Mouse (Mus musculus): ENCODE data around the gene Vasp. TPM values are rescaled to one million over a fixed set of nuclear protein-coding genes. Genes with fewer than 3 reads are reported as not detected.

The Vasp gene
- total and polyA plus RNA-seq, 3 experiments, result 146 to 560 (median 239) TPM

DNA sequence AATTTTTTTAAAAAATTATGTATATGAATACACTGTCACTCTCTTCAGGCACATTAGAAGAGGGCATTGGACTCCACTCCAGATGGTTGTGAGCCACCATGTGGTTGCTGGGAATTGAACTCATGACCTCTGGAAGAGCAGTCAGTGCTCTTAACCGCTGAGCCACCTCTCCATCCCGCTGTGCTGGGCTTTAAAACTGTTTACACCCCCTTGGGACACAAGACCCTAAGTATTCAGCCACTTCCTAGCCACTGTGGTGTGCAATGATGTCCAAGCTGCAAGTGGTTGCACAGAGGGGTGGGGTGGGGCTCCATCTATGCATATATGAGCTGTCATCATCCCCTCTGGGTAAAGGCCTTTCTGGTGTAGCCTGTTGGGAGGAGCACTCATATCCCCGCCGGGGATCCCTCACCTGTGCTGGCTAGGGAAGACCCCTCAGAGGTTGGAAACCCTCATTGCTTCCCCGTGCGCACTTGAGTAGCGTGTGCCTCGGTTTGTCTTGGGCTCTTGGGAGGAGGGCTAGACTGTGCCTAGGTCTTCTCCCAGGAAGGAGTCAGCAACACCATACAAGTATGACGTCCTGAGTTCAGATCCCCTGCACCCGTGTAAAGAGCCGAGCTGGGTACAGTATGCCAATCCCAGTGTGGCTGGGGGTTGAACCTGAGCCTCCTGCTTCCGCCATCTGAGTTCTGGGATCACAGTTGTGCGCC lies 63.3 kb downstream of the Vasp start:
- Histone ChIP-seq H3K9me3 (replicated peaks) (peaks cover 6% of the 10 kb centered on the region), H3K4me1 (ENCODE audit: insufficient read depth, low read depth, low read length) (no peaks in the 10 kb centered on the region; the same call in none of the 2 replicates), H3K36me3 (replicated peaks) (peaks cover 24% of the 10 kb centered on the region), H3K4me3 (ENCODE audit: low read depth, low read length) (no peak overlapping the region), H3K27me3 (ENCODE audit: insufficient read depth, low read length) (peaks cover 14% of the 10 kb centered on the region)
- ATAC-seq (ENCODE audit: extremely low read depth, insufficient number of reproducible peaks, low FRiP score, poor library complexity, severe bottlenecking) (no peak), DNase-seq (ENCODE audit: low spot score) (no peak)
- TF ChIP-seq CTCF (IDR thresholded peaks at IDR 0.05; ENCODE audit: low read depth, low read length), result no peak
- TF ChIP-seq GATA2 (IDR thresholded peaks at IDR 0.05; ENCODE audit: borderline replicate concordance, low read depth, low read length), result no peak
- no peak for TF ChIP-seq TAL1 (conservative IDR thresholded peaks at IDR 0.05; ENCODE audit: low read depth, low read length)
- TF ChIP-seq GATA1 (IDR thresholded peaks at IDR 0.05; ENCODE audit: borderline replicate concordance, low read length), result no peak
- TF ChIP-seq POLR2AphosphoS5 (IDR thresholded peaks at IDR 0.05; ENCODE audit: insufficient replicate concordance, low read depth, low read length), result no peak

Other genes starting within 250 kb of the Vasp start
Only the 20 nearest of the 28 such genes appear.
- 17.1 and 27.5 TPM in 2 replicates for gene Dmpk, start 188.0 kb downstream of the Vasp start, total RNA-seq (2014; fragmentation: Nextera tagmentation)
- gene Dmpk, start 188.0 kb downstream of the Vasp start, total RNA-seq (2017), result 7.3 and 8.0 TPM in 2 replicates
- gene Dmpk, start 188.0 kb downstream of the Vasp start, polyA plus RNA-seq (2012), result 78.7 and 82.1 TPM in 2 replicates
- gene Six5, start 177.2 kb downstream of the Vasp start, total RNA-seq (2014; fragmentation: Nextera tagmentation), result 1.8 and 3.8 TPM in 2 replicates
- 2.6 and 3.6 TPM in 2 replicates for gene Six5, start 177.2 kb downstream of the Vasp start, total RNA-seq (2017)
- gene Six5, start 177.2 kb downstream of the Vasp start, polyA plus RNA-seq (2012), result 9.2 and 9.9 TPM in 2 replicates
- 0.39 TPM in 1 of 2 replicates, not detected in the other for gene Gm4969, start 153.4 kb downstream of the Vasp start, total RNA-seq (2014; fragmentation: Nextera tagmentation)
- gene Gm4969, start 153.4 kb downstream of the Vasp start, total RNA-seq (2017), result 0.05 TPM in 1 of 2 replicates, not detected in the other
- 0.01 TPM in 1 of 2 replicates, not detected in the other for gene Gm4969, start 153.4 kb downstream of the Vasp start, polyA plus RNA-seq (2012)
- 3.3 and 6.7 TPM in 2 replicates for gene Fbxo46, start 152.0 kb downstream of the Vasp start, total RNA-seq (2014; fragmentation: Nextera tagmentation)
- 6.2 and 7.2 TPM in 2 replicates for gene Fbxo46, start 152.0 kb downstream of the Vasp start, total RNA-seq (2017)
- 27.3 and 27.8 TPM in 2 replicates for gene Fbxo46, start 152.0 kb downstream of the Vasp start, polyA plus RNA-seq (2012)
- 5.1 and 5.9 TPM in 2 replicates for gene Qpctl, start 122.5 kb downstream of the Vasp start, total RNA-seq (2014; fragmentation: Nextera tagmentation)
- 2.6 and 3.0 TPM in 2 replicates for gene Qpctl, start 122.5 kb downstream of the Vasp start, total RNA-seq (2017)
- gene Qpctl, start 122.5 kb downstream of the Vasp start, polyA plus RNA-seq (2012), result 6.2 and 6.7 TPM in 2 replicates
- 19.5 and 25.5 TPM in 2 replicates for gene Snrpd2, start 122.1 kb downstream of the Vasp start, total RNA-seq (2014; fragmentation: Nextera tagmentation)
- 75.1 and 92.3 TPM in 2 replicates for gene Snrpd2, start 122.1 kb downstream of the Vasp start, total RNA-seq (2017)
- 73.1 and 75.0 TPM in 2 replicates for gene Snrpd2, start 122.1 kb downstream of the Vasp start, polyA plus RNA-seq (2012)
- gene Gipr, start 105.7 kb downstream of the Vasp start, total RNA-seq (2014; fragmentation: Nextera tagmentation), result 7.0 and 10.7 TPM in 2 replicates
- 6.5 and 6.8 TPM in 2 replicates for gene Gipr, start 105.7 kb downstream of the Vasp start, total RNA-seq (2017)
- 7.1 and 7.7 TPM in 2 replicates for gene Gipr, start 105.7 kb downstream of the Vasp start, polyA plus RNA-seq (2012)
- gene Eml2, start 95.4 kb downstream of the Vasp start, total RNA-seq (2014; fragmentation: Nextera tagmentation), result 13.6 and 19.0 TPM in 2 replicates
- 14.3 and 15.1 TPM in 2 replicates for gene Eml2, start 95.4 kb downstream of the Vasp start, total RNA-seq (2017)
- gene Eml2, start 95.4 kb downstream of the Vasp start, polyA plus RNA-seq (2012), result 25.4 and 27.2 TPM in 2 replicates
- 0.30 TPM in 1 of 2 replicates, not detected in the other for gene Gpr4, start 59.3 kb downstream of the Vasp start, total RNA-seq (2014; fragmentation: Nextera tagmentation)
- gene Gpr4, start 59.3 kb downstream of the Vasp start, total RNA-seq (2017), result 0.11 and 0.12 TPM in 2 replicates
- gene Gpr4, start 59.3 kb downstream of the Vasp start, polyA plus RNA-seq (2012), result 0.06 and 0.16 TPM in 2 replicates
- 13.8 and 14.2 TPM in 2 replicates for gene Opa3, start 43.5 kb downstream of the Vasp start, total RNA-seq (2014; fragmentation: Nextera tagmentation)
- gene Opa3, start 43.5 kb downstream of the Vasp start, total RNA-seq (2017), result 14.8 and 15.2 TPM in 2 replicates
- 7.7 and 8.4 TPM in 2 replicates for gene Opa3, start 43.5 kb downstream of the Vasp start, polyA plus RNA-seq (2012)
- gene Ppm1n, start 8.2 kb upstream of the Vasp start, total RNA-seq (2014; fragmentation: Nextera tagmentation), result not detected in 2 replicates
- gene Ppm1n, start 8.2 kb upstream of the Vasp start, total RNA-seq (2017), result not detected in 2 replicates
- not detected in 2 replicates for gene Ppm1n, start 8.2 kb upstream of the Vasp start, polyA plus RNA-seq (2012)
- gene Rtn2, start 10.8 kb upstream of the Vasp start, total RNA-seq (2014; fragmentation: Nextera tagmentation), result 0.73 and 0.98 TPM in 2 replicates
- gene Rtn2, start 10.8 kb upstream of the Vasp start, total RNA-seq (2017), result 0.06 and 0.11 TPM in 2 replicates
- 0.94 and 0.96 TPM in 2 replicates for gene Rtn2, start 10.8 kb upstream of the Vasp start, polyA plus RNA-seq (2012)
- gene Fosb, start 38.2 kb upstream of the Vasp start, total RNA-seq (2014; fragmentation: Nextera tagmentation), result 0.19 TPM in 1 of 2 replicates, not detected in the other
- gene Fosb, start 38.2 kb upstream of the Vasp start, total RNA-seq (2017), result 0.29 and 0.38 TPM in 2 replicates
- 0.50 and 0.61 TPM in 2 replicates for gene Fosb, start 38.2 kb upstream of the Vasp start, polyA plus RNA-seq (2012)
- gene Ercc1, start 73.0 kb upstream of the Vasp start, total RNA-seq (2014; fragmentation: Nextera tagmentation), result 26.9 and 39.9 TPM in 2 replicates
- gene Ercc1, start 73.0 kb upstream of the Vasp start, total RNA-seq (2017), result 29.7 and 50.1 TPM in 2 replicates
- gene Ercc1, start 73.0 kb upstream of the Vasp start, polyA plus RNA-seq (2012), result 97.7 and 105 TPM in 2 replicates
- gene Cd3eap, start 87.7 kb upstream of the Vasp start, total RNA-seq (2014; fragmentation: Nextera tagmentation), result 9.3 and 10.8 TPM in 2 replicates
- 22.3 and 25.6 TPM in 2 replicates for gene Cd3eap, start 87.7 kb upstream of the Vasp start, total RNA-seq (2017)
- gene Cd3eap, start 87.7 kb upstream of the Vasp start, polyA plus RNA-seq (2012), result 56.2 and 57.8 TPM in 2 replicates
- gene Ppp1r13l, start 87.9 kb upstream of the Vasp start, total RNA-seq (2014; fragmentation: Nextera tagmentation), result 8.5 and 15.2 TPM in 2 replicates
- gene Ppp1r13l, start 87.9 kb upstream of the Vasp start, total RNA-seq (2017), result 0.93 and 1.1 TPM in 2 replicates
- gene Ppp1r13l, start 87.9 kb upstream of the Vasp start, polyA plus RNA-seq (2012), result 32.9 and 38.0 TPM in 2 replicates
- gene Ercc2, start 110.2 kb upstream of the Vasp start, total RNA-seq (2014; fragmentation: Nextera tagmentation), result 17.2 and 18.4 TPM in 2 replicates
- gene Ercc2, start 110.2 kb upstream of the Vasp start, total RNA-seq (2017), result 14.8 and 20.2 TPM in 2 replicates
- 36.0 and 40.6 TPM in 2 replicates for gene Ercc2, start 110.2 kb upstream of the Vasp start, polyA plus RNA-seq (2012)
- gene Klc3, start 132.3 kb upstream of the Vasp start, total RNA-seq (2014; fragmentation: Nextera tagmentation), result not detected in 2 replicates
- gene Klc3, start 132.3 kb upstream of the Vasp start, total RNA-seq (2017), result 0.11 TPM in 1 of 2 replicates, not detected in the other
- gene Klc3, start 132.3 kb upstream of the Vasp start, polyA plus RNA-seq (2012), result 0.69 and 0.84 TPM in 2 replicates
- gene Ckm, start 133.0 kb upstream of the Vasp start, total RNA-seq (2014; fragmentation: Nextera tagmentation), result not detected in 2 replicates
- 0.05 and 0.12 TPM in 2 replicates for gene Ckm, start 133.0 kb upstream of the Vasp start, total RNA-seq (2017)
- gene Ckm, start 133.0 kb upstream of the Vasp start, polyA plus RNA-seq (2012), result not detected in 2 replicates
- 17.8 and 21.3 TPM in 2 replicates for gene Mark4, start 187.0 kb upstream of the Vasp start, total RNA-seq (2014; fragmentation: Nextera tagmentation)
- gene Mark4, start 187.0 kb upstream of the Vasp start, total RNA-seq (2017), result 2.7 and 4.3 TPM in 2 replicates
- gene Mark4, start 187.0 kb upstream of the Vasp start, polyA plus RNA-seq (2012), result 34.7 and 46.5 TPM in 2 replicates

All from G1E (cell line).